Mouse (Mus musculus): ENCODE results near the gene Ntsr1. TPM values are rescaled to one million over a fixed set of nuclear protein-coding genes. Genes with fewer than 3 reads are reported as not detected.

The Ntsr1 gene
- not detected for polyA plus RNA-seq (2017; shearing (Covaris generic))

DNA sequence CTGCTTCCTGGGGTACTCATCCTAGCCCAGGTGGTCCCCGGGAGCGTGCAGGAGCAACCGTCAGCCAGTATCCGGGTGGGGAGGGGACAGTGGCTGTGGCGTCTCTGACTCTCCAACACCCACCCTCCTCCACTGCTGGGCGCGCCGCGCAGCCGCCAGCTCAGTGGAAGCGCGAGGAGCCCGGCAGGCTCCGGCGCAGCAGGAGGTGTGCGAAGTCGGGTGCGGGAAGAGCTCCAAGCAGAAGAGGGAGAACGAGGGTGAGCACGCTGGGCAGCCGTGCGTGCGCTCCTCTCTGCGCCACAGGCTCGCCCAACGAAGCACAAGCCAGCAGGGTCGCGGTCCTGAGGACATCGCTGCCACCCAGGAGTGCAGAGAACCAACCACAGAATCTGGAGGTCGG is at the start of gene Ntsr1:
Ntsr1 (plus strand) TSS at position 236 of the 400 bp plus-strand sequence.

DNA sequence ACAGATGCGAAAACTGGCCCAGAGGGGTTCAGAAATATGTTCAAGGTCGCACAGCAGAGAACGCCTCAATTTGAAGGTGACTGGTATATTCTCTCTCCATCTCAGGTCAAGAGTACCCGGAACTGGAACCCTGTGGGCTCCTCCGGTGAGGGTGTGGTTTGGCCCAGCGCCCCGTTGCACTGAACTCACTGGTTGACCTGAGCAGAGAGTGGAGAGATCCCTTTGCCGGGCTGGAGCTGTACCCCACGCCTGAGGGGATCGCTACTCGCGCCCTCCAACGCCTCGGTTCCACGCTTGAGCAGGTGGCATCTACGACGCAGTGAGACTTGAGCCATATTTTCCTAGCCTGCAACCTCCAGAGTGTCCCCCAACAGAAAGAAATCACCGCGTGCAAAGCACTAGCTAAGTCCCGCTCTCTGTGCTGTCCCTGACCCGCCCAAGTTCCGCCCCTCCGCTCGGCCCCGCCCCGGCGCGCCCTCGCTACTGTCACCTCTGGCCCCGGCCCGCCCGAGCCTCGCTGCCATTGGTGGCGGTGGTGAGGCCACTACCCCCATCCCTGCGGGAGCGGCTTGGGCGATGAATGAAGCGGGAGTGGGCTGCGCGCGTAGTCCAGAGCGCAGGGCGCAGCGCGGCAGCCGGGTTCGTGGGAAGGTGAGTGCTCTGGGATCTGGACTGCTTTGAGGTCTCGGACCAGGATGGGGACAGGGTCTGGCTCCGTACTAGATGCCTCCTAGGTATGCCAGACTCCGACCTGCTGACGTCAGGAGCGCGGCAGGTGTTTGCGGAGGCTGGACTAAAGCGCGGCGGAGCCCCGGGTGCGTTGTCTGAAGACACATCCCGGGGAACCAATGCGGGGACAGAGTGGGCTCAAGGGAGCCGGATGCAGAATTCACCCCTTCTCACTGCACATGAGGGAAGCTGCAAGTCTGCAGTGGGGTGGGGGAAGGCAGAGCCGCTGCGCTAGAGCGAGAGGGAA is 43.8 kb upstream of the Ntsr1 start, which contains the start of gene Slco4a1:
Slco4a1 (plus strand) TSS at position 523 of the 976 bp plus-strand sequence.

DNA sequence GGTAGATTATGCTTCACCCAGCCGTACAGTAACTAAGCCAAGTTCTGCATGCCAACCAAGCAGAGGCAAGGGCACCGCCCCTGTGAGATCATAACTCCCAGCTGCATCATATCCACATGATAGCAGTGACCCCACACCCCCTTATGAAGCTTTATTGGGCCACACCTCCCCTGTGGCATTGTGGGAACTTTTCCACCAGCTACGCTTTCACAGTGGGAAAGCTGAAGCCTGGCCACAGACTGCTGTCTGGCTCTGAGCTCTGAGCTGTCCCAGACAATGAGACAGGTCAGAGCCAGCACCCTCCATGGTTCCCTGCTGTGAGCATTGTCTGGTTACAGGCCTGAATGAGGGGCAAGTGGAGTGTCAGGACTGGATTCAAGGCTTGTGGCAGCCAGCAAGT is 81.2 kb downstream of the Ntsr1 start, which contains the start of gene Mrgbp:
Mrgbp (plus strand) TSS at position 303 of the 400 bp plus-strand sequence.

DNA sequence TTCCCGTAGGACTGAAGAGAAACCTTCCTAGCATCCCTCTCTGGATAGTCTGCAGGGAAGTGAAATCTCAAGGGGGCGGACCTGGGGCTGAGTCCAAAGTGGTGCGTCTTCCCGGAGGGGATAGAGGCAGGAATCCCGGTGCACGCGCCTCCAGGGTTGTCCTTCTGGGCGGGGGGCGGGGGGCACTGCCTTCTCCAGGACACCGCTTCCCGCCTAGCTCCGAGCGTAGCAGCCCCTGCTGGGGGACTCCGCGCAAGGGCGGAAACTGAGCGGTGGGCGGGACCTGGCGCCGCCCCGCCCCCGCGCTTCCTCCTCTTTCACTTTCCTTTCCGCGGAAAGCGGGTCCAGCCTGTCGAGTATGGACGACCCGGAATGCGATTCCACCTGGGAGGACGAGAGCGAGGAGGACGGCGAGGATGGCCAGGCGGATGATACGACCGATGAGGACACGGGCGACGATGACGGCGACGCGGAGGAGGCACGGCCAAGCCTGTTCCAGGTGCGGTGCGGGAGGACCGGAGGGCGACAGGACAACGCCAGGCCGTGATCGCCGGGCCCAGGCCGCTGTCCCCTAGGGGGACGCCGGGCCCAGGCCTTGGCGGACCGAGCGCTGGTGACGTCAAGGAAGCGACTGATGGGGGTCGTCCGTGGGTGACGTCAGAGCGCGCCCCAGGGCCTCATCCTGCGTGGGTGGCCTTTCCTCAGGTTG is 89.5 kb downstream of the Ntsr1 start, which contains the start of gene Ogfr:
Ogfr (plus strand) TSS at position 123 of the 709 bp plus-strand sequence.

Other genes with a start within 250 kb of the Ntsr1 start
- gene Rps21, start 242.6 kb upstream of the Ntsr1 start, polyA plus RNA-seq (2017; shearing (Covaris generic)) = 100 to 1,000 TPM; 501 to 767 TPM
- 10 to 100 TPM; 36.3 to 43.9 TPM for gene Cables2, start 226.5 kb upstream of the Ntsr1 start, polyA plus RNA-seq (2017; shearing (Covaris generic))
- gene Rbbp8nl, start 210.1 kb upstream of the Ntsr1 start, polyA plus RNA-seq (2017; shearing (Covaris generic)) = under 1 TPM in 1 of 2 experiments, not detected in 1; 0.23 TPM
- not detected for gene Gata5, start 165.3 kb upstream of the Ntsr1 start, polyA plus RNA-seq (2017; shearing (Covaris generic))
- gene Slco4a1, start 43.7 kb upstream of the Ntsr1 start, polyA plus RNA-seq (2017; shearing (Covaris generic)) = 1 to 10 TPM in 1 of 2 experiments, under 1 TPM in 1; 0.72 to 1.3 TPM
- 10 to 100 TPM; 40.5 to 67.2 TPM for gene Mrgbp, start 81.3 kb downstream of the Ntsr1 start, polyA plus RNA-seq (2017; shearing (Covaris generic))
- gene Ogfr, start 89.3 kb downstream of the Ntsr1 start, polyA plus RNA-seq (2017; shearing (Covaris generic)) = 10 to 100 TPM; 88.7 to 91.5 TPM
- 1 to 10 TPM; 1.4 to 1.9 TPM for gene Col9a3, start 97.8 kb downstream of the Ntsr1 start, polyA plus RNA-seq (2017; shearing (Covaris generic))
- under 1 TPM in 1 of 2 experiments, not detected in 1; 0.36 TPM for gene Tcfl5, start 142.7 kb downstream of the Ntsr1 start, polyA plus RNA-seq (2017; shearing (Covaris generic))
- gene Dido1, start 210.0 kb downstream of the Ntsr1 start, polyA plus RNA-seq (2017; shearing (Covaris generic)) = 10 to 100 TPM; 44.4 to 46.2 TPM
- 10 to 100 TPM; 35.7 to 39.1 TPM for gene Gid8, start 210.1 kb downstream of the Ntsr1 start, polyA plus RNA-seq (2017; shearing (Covaris generic))
- gene Slc17a9, start 225.3 kb downstream of the Ntsr1 start, polyA plus RNA-seq (2017; shearing (Covaris generic)) = 10 to 100 TPM; 55.1 to 70.2 TPM